Mouse (Mus musculus): ENCODE results near the gene Napb. TPM values are rescaled to one million over a fixed set of nuclear protein-coding genes. Genes with fewer than 3 reads are reported as not detected.

Gene Napb
- polyA plus RNA-seq, 1 experiment: 278 TPM

GRCm38 (mm10) chr2:148689444-148690140 lies 42.7 kb downstream of the Napb start:
- no peak for DNase-seq (ENCODE audit: extremely low spot score in 1 of 2, low spot score in 1 of 2)

- no peak for DNase-seq (ENCODE audit: extremely low spot score in 1 of 2, low spot score in 1 of 2)
These were observed 44.3 kb downstream of the Napb start for GRCm38 (mm10) chr2:148687971-148688370.

GRCm38 (mm10) chr2:148686862-148687261 lies 45.4 kb downstream of the Napb start:
- no peak for DNase-seq (ENCODE audit: extremely low spot score in 1 of 2, low spot score in 1 of 2)

GRCm38 (mm10) chr2:148685709-148686108 lies 46.6 kb downstream of the Napb start:
- no peak for DNase-seq (ENCODE audit: extremely low spot score in 1 of 2, low spot score in 1 of 2)

- DNase-seq (ENCODE audit: extremely low spot score in 1 of 2, low spot score in 1 of 2): no peak
These were observed 47.3 kb downstream of the Napb start for GRCm38 (mm10) chr2:148684972-148685371.

GRCm38 (mm10) chr2:148683031-148683430 lies 49.2 kb downstream of the Napb start:
- no peak for DNase-seq (ENCODE audit: extremely low spot score in 1 of 2, low spot score in 1 of 2)

GRCm38 (mm10) chr2:148681461-148681891 lies 50.8 kb downstream of the Napb start:
- peak in 1 of 2 experiments; percentile 33 for DNase-seq (ENCODE audit: extremely low spot score in 1 of 2, low spot score in 1 of 2)

- DNase-seq (ENCODE audit: extremely low spot score in 1 of 2, low spot score in 1 of 2): peak; percentile 98 to 100
These were observed 51.4 kb downstream of the Napb start, which contains the start of gene Gzf1 for GRCm38 (mm10) chr2:148680775-148681291. Gzf1 (plus strand) TSS chr2:148681023.

- DNase-seq (ENCODE audit: extremely low spot score in 1 of 2, low spot score in 1 of 2): peak; percentile 45 to 66
These were observed 52.9 kb downstream of the Napb start for GRCm38 (mm10) chr2:148679346-148679745.

- DNase-seq (ENCODE audit: extremely low spot score in 1 of 2, low spot score in 1 of 2): peak; percentile 69 to 86
These were observed 54.5 kb downstream of the Napb start for GRCm38 (mm10) chr2:148677801-148678200.

- peak; percentile 96 to 99 for DNase-seq (ENCODE audit: extremely low spot score in 1 of 2, low spot score in 1 of 2)
These were observed 59.8 kb downstream of the Napb start, which contains the start of gene Nxt1 for GRCm38 (mm10) chr2:148672199-148673096. Nxt1 (plus strand) TSS chr2:148672601.

- DNase-seq (ENCODE audit: extremely low spot score in 1 of 2, low spot score in 1 of 2): no peak
These were observed 68.8 kb downstream of the Napb start for GRCm38 (mm10) chr2:148663458-148663857.

GRCm38 (mm10) chr2:148654961-148655360 lies 77.3 kb downstream of the Napb start:
- DNase-seq (ENCODE audit: extremely low spot score in 1 of 2, low spot score in 1 of 2): peak in 1 of 2 experiments; percentile 88

- no peak for DNase-seq (ENCODE audit: extremely low spot score in 1 of 2, low spot score in 1 of 2)
These were observed 81.5 kb downstream of the Napb start for GRCm38 (mm10) chr2:148650587-148651357.

- no peak for DNase-seq (ENCODE audit: extremely low spot score in 1 of 2, low spot score in 1 of 2)
These were observed 87.8 kb downstream of the Napb start for GRCm38 (mm10) chr2:148644421-148645000.

Other genes with a start within 250 kb of the Napb start
- 22.0 and 24.7 TPM in 2 replicates for gene Nxt1, start 59.9 kb downstream of the Napb start, polyA plus RNA-seq (2012; rRNA removed)
- 19.3 and 20.1 TPM in 2 replicates for gene Gzf1, start 51.4 kb downstream of the Napb start, polyA plus RNA-seq (2012; rRNA removed)
- 0.74 and 0.90 TPM in 2 replicates for gene Cstl1, start 17.9 kb upstream of the Napb start, polyA plus RNA-seq (2012; rRNA removed)
- not detected in 2 replicates for gene Cst11, start 39.0 kb upstream of the Napb start, polyA plus RNA-seq (2012; rRNA removed)
- not detected in 2 replicates for gene 8030411F24Rik, start 49.5 kb upstream of the Napb start, polyA plus RNA-seq (2012; rRNA removed)
- gene Cst12, start 56.9 kb upstream of the Napb start, polyA plus RNA-seq (2012; rRNA removed): 0.99 and 1.4 TPM in 2 replicates
- not detected in 2 replicates for gene Cst8, start 66.3 kb upstream of the Napb start, polyA plus RNA-seq (2012; rRNA removed)
- gene Cst13, start 87.6 kb upstream of the Napb start, polyA plus RNA-seq (2012; rRNA removed): not detected in 2 replicates
- not detected in 2 replicates for gene Cst9, start 102.7 kb upstream of the Napb start, polyA plus RNA-seq (2012; rRNA removed)
- not detected in 2 replicates for gene 9230104L09Rik, start 132.6 kb upstream of the Napb start, polyA plus RNA-seq (2012; rRNA removed)
- gene Cst3, start 143.2 kb upstream of the Napb start, polyA plus RNA-seq (2012; rRNA removed): 4,774 and 5,236 TPM in 2 replicates